Mouse (Mus musculus): ENCODE measurements around the gene Foxf1. TPM values are rescaled to one million over a fixed set of nuclear protein-coding genes. Genes with fewer than 3 reads are reported as not detected.

Gene Foxf1
- polyA plus RNA-seq, 1 experiment: 1.7 TPM

DNA sequence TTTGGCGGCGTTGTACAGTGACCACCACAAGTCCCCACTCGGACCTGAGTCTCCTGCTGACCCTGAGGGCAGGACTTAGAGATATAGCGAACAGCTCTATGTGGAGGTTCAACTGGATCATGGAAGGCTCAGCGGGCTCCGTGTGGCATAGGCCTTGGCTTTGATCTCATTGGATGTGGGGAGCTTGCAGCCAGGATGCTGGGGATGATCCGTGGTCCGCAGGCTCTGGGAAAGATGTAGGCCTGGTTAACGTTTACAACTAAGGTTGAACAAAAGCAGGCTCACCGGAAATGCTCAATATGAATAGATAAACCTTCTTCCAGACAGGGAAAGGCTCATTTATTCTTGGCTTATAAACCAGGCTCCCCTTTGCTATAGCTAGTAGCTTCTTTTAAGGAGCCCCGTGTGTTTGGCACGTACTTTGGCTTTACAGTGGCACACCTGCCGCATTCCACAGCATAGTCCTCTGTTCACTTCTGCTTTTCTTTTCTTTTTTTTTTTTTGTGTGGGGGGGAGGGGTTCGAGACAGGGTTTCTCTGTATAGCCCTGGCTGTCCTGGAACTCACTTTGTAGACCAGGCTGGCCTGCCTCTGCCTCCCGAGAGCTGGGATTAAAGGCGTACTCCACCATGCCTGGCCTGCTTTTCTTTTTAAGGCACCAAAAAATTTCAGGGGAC, 45.2 kb downstream of the Foxf1 start:
- DNase-seq (ENCODE audit: low read depth): no peak

DNA sequence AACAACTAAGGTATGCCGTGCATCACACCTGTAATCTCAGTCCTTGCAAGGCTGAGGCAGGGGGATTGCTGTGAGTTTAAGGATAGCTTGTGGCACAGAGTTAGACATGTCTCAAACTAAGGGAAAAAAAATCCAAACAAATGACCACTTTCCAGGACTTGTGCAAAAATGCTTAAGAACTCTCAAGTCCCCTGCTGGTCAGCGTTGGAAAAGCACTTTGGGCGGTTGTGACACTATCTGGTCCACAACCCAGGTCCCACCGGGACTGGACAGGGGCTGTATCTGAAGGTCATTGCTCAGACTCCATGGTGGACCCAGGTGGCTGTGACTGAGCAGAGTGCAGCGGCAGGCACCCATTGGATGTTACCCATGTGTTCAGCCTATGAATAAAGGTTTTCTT, 46.3 kb downstream of the Foxf1 start:
- no peak for DNase-seq (ENCODE audit: low read depth)

DNA sequence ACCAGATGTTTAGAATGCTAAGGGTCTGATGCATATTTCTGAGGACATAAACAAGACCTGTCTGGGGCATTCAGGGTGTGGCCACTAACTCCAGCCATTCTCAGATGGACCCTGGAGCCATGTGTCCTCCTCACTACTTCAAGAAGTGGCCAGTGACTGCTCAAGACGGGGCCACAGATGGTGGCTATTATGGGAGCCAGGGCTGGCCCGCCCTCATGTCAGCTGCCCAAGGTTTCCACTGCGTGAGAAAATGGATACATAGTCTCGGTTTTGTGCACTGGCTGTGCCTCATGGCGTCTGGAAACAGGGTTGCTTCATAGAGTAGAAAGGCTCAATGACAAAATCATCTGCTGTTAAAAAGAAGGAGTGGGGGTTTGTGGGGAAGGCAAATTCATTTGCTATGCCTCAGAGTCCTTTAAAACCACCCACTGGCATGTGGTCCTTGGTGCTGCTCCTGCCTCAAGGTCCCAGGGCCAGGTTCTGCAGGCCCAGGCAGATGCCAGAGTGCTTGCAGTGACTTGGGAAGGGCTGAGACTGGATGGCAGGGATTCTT, 48.9 kb downstream of the Foxf1 start:
- DNase-seq (ENCODE audit: low read depth): no peak

DNA sequence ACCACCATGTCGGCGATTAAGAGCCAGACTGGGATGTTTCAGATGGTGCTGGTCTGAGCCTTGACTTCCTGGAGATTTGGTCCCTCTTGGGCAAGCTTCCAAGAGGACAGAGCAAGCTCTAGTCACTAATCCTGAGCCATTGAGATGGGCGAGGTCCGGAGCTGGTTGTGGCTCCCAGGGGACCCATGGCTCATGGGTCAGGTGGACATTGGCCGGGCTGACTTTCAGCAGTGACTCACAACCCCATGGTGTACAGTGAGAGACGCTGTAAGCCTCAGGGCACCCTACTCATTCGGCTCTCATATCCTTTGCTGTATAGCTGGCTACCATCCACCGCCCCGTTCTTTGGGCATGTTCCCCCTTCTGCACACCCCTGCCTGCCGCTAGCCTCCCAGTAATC, 49.9 kb downstream of the Foxf1 start:
- DNase-seq (ENCODE audit: low read depth): no peak

DNA sequence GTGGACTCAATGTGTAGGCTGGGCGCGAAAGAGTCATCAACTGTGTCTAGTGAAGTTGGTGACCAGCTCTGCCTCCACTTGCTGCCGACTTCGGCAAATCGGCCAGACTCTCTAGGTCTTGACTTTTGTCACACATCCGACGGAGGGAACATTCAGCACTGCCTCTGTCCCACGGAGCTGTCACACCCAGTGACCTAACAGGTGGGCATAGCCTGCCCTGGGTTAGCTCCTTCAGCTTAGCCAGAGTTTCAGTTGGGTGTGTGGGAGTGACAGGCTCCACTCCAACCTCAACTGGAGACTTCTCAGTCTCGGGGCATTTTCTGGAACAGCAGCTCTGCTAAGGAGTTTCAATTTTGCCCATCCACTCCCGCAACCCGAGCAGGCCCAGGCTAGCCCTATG, 50.3 kb downstream of the Foxf1 start:
- no peak for DNase-seq (ENCODE audit: low read depth)

DNA sequence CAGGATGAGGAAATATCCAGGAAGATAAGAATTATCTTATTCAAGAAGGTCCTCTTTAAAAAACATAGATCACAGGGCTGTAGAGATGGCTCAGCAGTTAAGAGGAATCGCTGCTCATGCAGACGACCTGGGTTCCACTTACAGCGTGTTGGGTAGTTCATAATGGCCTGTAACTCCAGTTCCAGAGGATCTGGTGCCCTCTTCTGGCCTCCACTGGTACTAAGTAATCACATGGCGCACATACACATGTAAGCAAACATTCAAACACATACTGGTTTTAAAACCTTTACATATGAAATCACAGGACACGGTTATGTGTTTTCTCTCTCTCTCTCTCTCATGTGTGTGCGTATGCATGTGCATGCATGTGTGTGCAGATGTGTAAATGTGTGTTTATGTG, 52.7 kb downstream of the Foxf1 start:
- DNase-seq (ENCODE audit: low read depth): no peak

Other genes with a start within 250 kb of the Foxf1 start
- gene Mthfsd, start 24.0 kb downstream of the Foxf1 start, polyA plus RNA-seq (2012; rRNA removed): 64.8 and 86.4 TPM in 2 replicates
- 1.2 and 2.0 TPM in 2 replicates for gene Foxc2, start 31.8 kb downstream of the Foxf1 start, polyA plus RNA-seq (2012; rRNA removed)
- gene Foxl1, start 43.6 kb downstream of the Foxf1 start, polyA plus RNA-seq (2012; rRNA removed): 0.05 and 0.07 TPM in 2 replicates